Mouse (Mus musculus) layer of hippocampus, adult 11-12 months (tissue): ENCODE data around the gene Csta1.

ENCODE experiments used
- DNase-seq: peaks from one replicate; pipeline ENCODE4 v3.0.0; 2022; ENCODE audit warnings: low spot score

Gene Csta1

DNA sequence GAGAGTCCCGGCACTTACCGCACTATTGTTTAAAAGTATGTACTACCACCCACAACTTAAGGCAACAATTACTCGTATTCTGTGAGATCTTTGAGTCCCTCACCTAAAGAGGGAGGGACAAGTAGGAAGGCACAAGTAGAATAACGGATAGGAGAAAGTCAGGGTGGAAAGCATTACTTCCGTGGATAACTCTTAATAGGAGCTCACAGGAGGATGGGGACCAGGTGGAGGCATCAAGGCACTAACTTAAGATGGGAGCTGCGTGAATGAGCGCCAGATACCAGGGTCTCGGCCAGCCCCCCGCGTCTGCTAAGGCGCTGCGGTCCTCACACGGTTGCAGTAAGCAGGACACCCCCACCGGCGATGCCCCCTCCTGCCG lies 60.0 kb downstream of the Csta1 start:
- DNase-seq: no peak
